Mouse (Mus musculus): ENCODE results near the gene Crlf1. TPM values are rescaled to one million over a fixed set of nuclear protein-coding genes. Genes with fewer than 3 reads are reported as not detected.
"Not testable (repeated sequence)": the region's sequence is repeated elsewhere in the genome, so short reads cannot be mapped to it uniquely, and the experiment has no call there.

Crlf1 gene
- polyA plus RNA-seq, 1 experiment from 2014 or later: 83.3 TPM

- Histone ChIP-seq H3K36me3 (peaks cover 16% of the 10 kb centered on the region), H3K4me2 (replicated peaks) (peak overlapping the region; percentile 79), H3K27ac (peak overlapping the region; percentile 61; the same call in 1 of the 2 replicates), H3K9ac (peak overlapping the region; percentile 36; the same call in 1 of the 2 replicates), H3K27me3 (peaks cover 44% of the 10 kb centered on the region), H3K9me3 (no peaks in the 10 kb centered on the region), H3K4me1 (peaks cover 76% of the 10 kb centered on the region), H3K4me3 (no peak overlapping the region)
- 0 out of 2 replicates have a peak, but pooled peaks have one; percentile 14 for ATAC-seq (ENCODE audit: low FRiP score, low read depth)
- 10% methylated on average over 46 of the region's 46 CpGs for WGBS
Measured at GRCm38 (mm10) chr8:70503062-70503750, 10.2 kb downstream of the Crlf1 start.

DNA sequence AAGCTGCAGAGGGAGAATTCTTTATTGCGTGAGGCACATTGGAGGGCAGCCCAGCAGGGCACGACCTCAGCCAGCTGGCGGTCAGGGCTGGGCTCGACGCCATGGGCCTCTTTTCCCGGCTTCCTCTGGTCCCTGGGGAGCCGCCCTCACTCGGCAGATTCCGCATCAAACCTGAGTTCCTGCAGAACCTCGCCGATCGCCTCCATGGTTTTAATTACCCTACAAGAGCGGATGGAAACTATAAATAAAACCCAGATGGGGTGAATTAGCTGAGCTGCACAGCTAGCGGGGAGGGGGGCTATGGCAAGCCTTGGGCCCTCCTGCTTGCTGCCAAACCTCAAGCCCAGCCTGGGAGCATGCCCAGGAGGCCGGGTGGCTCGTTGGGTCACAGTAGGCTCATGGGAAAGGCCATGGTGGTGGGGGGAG, 11.3 kb downstream of the Crlf1 start:
- H3K9me3 ChIP-seq: no peaks in the 10 kb centered on the region
- WGBS: 15% methylated on average over 16 of the region's 16 CpGs
- peak overlapping the region; percentile 61 for H3K27ac ChIP-seq
- peaks cover 78% of the 10 kb centered on the region for H3K4me1 ChIP-seq
- peaks cover 25% of the 10 kb centered on the region for H3K36me3 ChIP-seq
- ATAC-seq (ENCODE audit: low FRiP score, low read depth): no peak
- peak overlapping the region; percentile 79 for H3K4me2 ChIP-seq (replicated peaks)
- peaks cover 34% of the 10 kb centered on the region for H3K27me3 ChIP-seq
- peak overlapping the region; percentile 16 for H3K4me3 ChIP-seq
- 0 out of 2 replicates have a peak overlapping the region, but pooled peaks have one; percentile 19 for H3K9ac ChIP-seq

GRCm38 (mm10) chr8:70504851-70505250, 11.9 kb downstream of the Crlf1 start:
- peak overlapping the region; percentile 79 for H3K4me2 ChIP-seq (replicated peaks)
- H3K9ac ChIP-seq: no peak overlapping the region
- peaks cover 30% of the 10 kb centered on the region for H3K27me3 ChIP-seq
- H3K9me3 ChIP-seq: no peaks in the 10 kb centered on the region
- ATAC-seq (ENCODE audit: low FRiP score, low read depth): no peak
- 63% methylated on average over 3 of the region's 3 CpGs for WGBS
- H3K36me3 ChIP-seq: peaks cover 25% of the 10 kb centered on the region
- H3K27ac ChIP-seq: peak overlapping the region; percentile 61
- H3K4me1 ChIP-seq: peaks cover 76% of the 10 kb centered on the region
- peak overlapping the region; percentile 73 for H3K4me3 ChIP-seq

- peak overlapping the region; percentile 88 for H3K9ac ChIP-seq
- H3K27me3 ChIP-seq: peaks cover 21% of the 10 kb centered on the region
- no peaks in the 10 kb centered on the region for H3K9me3 ChIP-seq
- H3K4me2 ChIP-seq (replicated peaks): peak overlapping the region; percentile 79
- peak overlapping the region; percentile 93 for H3K27ac ChIP-seq
- peaks cover 70% of the 10 kb centered on the region for H3K4me1 ChIP-seq
- peak; percentile 22; the same call in 1 of the 2 replicates for ATAC-seq (ENCODE audit: low FRiP score, low read depth)
- peaks cover 25% of the 10 kb centered on the region for H3K36me3 ChIP-seq
- WGBS: 32% methylated on average over 32 of the region's 32 CpGs
- H3K4me3 ChIP-seq: peak overlapping the region; percentile 73
Measured at GRCm38 (mm10) chr8:70505698-70506327, 12.9 kb downstream of the Crlf1 start.

GRCm38 (mm10) chr8:70506328-70507026, 13.5 kb downstream of the Crlf1 start, which contains the start of gene Rex1bd:
TSS of gene Rex1bd (minus strand) at chr8:70506752.
- WGBS: 2% methylated on average over 40 of the region's 40 CpGs
- H3K4me1 ChIP-seq: peaks cover 67% of the 10 kb centered on the region
- peak within 1 kb of the TSS; percentile 79 for H3K4me2 ChIP-seq (replicated peaks)

DNA sequence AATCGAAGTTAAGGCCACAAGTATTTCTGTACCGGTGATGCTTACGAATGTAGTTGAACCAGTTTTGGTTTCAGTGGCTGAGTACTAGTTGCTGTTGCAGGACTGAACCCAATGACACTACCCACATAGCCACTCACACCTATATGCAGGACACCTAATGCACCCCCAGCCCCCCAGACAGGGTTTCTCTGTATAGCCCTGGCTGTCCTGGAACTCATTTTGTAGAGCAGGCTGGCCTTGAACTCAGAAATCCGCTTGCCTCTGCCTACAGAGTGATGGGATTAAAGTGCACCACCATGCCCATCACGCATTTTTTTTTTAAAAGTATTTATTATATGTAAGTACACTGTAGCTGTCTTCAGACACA, 14.1 kb downstream of the Crlf1 start:
- Histone ChIP-seq H3K4me3 (peak overlapping the region; percentile 73; the same call in 1 of the 2 replicates), H3K4me1 (peaks cover 66% of the 10 kb centered on the region), H3K36me3 (peaks cover 25% of the 10 kb centered on the region), H3K9me3 (no peaks in the 10 kb centered on the region), H3K9ac (no peak overlapping the region), H3K4me2 (replicated peaks) (peak overlapping the region; percentile 79), H3K27me3 (peaks cover 9% of the 10 kb centered on the region), H3K27ac (peak overlapping the region; percentile 93)
- ATAC-seq (ENCODE audit: low FRiP score, low read depth): no peak
- 56% methylated on average over 5 of the region's 5 CpGs for WGBS

More at GRCm38 (mm10) chr8:70506328-70507026, 13.5 kb downstream of the Crlf1 start, which contains the start of gene Rex1bd:
- Histone ChIP-seq H3K36me3 (peaks cover 25% of the 10 kb centered on the region), H3K4me3 (peak within 1 kb of the TSS; percentile 73), H3K9me3 (no peaks in the 10 kb centered on the region), H3K9ac (peak within 1 kb of the TSS; percentile 88), H3K27me3 (peaks cover 14% of the 10 kb centered on the region), H3K27ac (peak within 1 kb of the TSS; percentile 93)
- ATAC-seq (ENCODE audit: low FRiP score, low read depth): peak; percentile 88

DNA sequence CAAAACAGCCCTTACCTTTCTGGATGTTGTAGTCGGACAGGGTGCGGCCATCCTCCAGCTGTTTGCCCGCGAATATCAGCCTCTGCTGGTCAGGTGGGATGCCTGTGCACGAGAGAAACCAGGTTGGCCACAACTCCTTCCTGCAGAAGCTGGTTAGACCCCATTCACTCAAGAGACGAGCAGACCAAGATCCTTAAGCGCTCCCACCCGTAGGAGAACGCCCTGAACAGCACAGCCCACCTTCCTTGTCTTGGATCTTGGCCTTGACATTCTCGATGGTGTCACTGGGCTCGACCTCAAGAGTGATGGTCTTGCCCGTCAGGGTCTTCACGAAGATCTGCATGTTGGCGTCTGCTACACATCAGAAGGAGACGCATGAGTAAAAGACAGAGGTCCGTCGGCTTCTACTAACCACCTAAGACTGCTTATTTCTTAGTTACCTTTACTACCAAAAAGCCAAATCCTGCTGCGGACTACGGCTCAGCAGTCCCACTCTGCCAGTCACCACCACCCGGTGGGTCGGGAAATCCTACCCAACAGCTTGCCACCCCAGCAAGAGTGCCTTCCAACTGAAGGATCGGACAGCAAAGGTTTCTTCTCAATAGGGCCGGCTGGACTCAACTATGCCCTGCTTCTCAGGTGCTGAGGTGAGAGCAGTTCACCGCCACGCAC, 16.5 kb downstream of the Crlf1 start:
- ATAC-seq (ENCODE audit: low FRiP score, low read depth): no peak
- 11% methylated on average over 25 of the region's 25 CpGs for WGBS
- H3K4me1 ChIP-seq: peaks cover 47% of the 10 kb centered on the region

DNA sequence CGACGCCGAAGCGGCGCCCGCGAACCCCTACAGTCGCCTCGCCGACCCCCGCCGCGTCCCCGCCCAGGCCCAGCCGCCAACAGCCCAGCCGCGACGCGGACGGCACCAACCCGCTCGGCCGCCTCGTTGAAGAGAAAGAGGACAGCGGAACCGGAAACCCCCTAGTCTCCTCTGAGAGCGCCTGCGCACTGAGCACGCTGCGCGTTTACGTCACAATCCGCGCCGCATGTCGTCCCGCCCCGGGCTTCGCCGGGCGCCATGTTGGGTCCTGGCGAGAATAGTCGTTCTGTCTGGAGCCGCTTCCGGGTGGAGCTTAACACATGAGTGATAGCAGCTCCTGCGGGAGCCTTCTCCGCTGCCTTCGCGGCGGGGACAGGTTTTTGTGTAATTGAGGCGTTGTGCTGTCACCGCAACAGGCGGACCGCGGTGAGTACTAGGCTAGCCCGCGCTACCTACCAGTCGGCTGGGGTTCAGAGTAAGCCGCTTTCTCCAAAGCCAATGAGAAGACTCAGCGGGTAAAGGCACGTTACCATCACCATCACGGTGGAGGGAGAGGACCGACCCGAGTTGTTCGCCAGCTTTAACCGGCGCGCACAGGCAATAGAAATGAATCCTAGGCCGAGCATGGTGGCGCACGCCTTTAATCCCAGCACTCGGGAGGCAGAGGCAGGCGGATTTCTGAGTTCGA, 17.4 kb downstream of the Crlf1 start, which contains the start of gene Uba52:
TSS of gene Uba52 (minus strand) at position 574 of the 688 bp plus-strand sequence.
- peaks cover 48% of the 10 kb centered on the region for H3K36me3 ChIP-seq
- 1% methylated on average over 54 of the region's 74 CpGs for WGBS
- H3K9ac ChIP-seq: peak within 1 kb of the TSS; percentile 99
- H3K4me1 ChIP-seq: peaks cover 37% of the 10 kb centered on the region
- H3K27ac ChIP-seq: peak within 1 kb of the TSS; percentile 96
- H3K4me2 ChIP-seq (replicated peaks): peak within 1 kb of the TSS; percentile 98
- no peaks in the 10 kb centered on the region for H3K27me3 ChIP-seq
- H3K9me3 ChIP-seq: no peaks in the 10 kb centered on the region
- peak within 1 kb of the TSS; percentile 98 for H3K4me3 ChIP-seq
- ATAC-seq (ENCODE audit: low FRiP score, low read depth): peak; percentile 83

More for the DNA sequence above, 16.5 kb downstream of the Crlf1 start:
- Histone ChIP-seq H3K9me3 (no peaks in the 10 kb centered on the region), H3K9ac (peak overlapping the region; percentile 99), H3K27me3 (no peaks in the 10 kb centered on the region), H3K4me3 (peak overlapping the region; percentile 98), H3K36me3 (peaks cover 43% of the 10 kb centered on the region), H3K4me2 (replicated peaks) (peak overlapping the region; percentile 98), H3K27ac (peak overlapping the region; percentile 96; the same call in 1 of the 2 replicates)

DNA sequence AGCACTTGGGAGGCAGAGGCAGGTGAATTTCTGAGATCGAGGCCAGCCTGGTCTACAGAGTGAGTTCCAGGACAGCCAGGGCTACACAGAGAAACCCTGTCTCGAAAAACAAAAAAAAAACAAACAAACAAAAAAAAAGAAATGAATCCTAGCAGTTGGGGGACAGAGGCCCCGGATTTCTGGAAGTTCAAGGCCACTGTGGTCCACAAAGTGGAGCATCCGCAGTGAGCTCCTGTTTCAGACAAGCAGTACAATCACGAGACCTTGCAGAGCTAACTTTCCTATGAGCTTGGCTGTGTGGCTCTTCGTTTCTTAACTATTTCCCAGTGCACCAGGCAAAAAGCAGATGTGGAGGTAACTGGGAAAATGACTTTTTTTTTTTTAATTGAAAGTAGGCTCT, 18.2 kb downstream of the Crlf1 start:
- ATAC-seq (ENCODE audit: low FRiP score, low read depth); H3K9me3 ChIP-seq; H3K27ac ChIP-seq; H3K27me3 ChIP-seq: not testable (repeated sequence)
- Histone ChIP-seq H3K4me3 (peak overlapping the region; percentile 98), H3K9ac (peak overlapping the region; percentile 99; the same call in 1 of the 2 replicates), H3K4me1 (peaks cover 30% of the 10 kb centered on the region), H3K36me3 (peaks cover 55% of the 10 kb centered on the region), H3K4me2 (replicated peaks) (peak overlapping the region; percentile 98)
- WGBS: 86% methylated on average over 6 of the region's 6 CpGs

DNA sequence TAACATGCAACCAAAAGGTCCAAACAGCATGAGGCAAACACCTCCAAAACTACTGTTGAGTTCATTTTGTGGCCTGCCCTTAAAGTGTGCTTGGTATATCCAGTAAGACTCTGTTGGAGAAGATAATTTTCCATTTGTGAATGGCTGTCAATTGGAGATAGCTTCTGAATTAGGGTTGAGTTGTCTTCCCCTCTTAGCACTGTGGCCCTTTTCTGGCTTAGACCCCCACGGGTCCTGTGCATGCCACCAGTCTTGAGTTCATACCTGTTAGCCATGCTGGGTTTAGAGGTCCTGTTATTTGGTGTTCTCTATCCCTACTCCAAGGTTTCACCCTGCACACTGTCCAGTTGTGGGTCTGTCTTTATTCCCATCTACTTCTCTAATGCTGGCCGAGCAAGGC, 18.8 kb downstream of the Crlf1 start:
- Histone ChIP-seq H3K9ac (no peak overlapping the region), H3K4me2 (replicated peaks) (peak overlapping the region; percentile 98), H3K27me3 (no peaks in the 10 kb centered on the region), H3K4me1 (peaks cover 29% of the 10 kb centered on the region), H3K27ac (no peak overlapping the region), H3K9me3 (no peaks in the 10 kb centered on the region), H3K36me3 (peaks cover 61% of the 10 kb centered on the region), H3K4me3 (no peak overlapping the region)
- WGBS: 98% methylated on average over 2 of the region's 2 CpGs
- ATAC-seq (ENCODE audit: low FRiP score, low read depth): no peak
